Mouse (Mus musculus): ENCODE measurements at regions not wholly inside any gene's neighbourhood (a gene's known extent, or its start where the extent isn't known, plus 50 kb on each side); places are given as distances from the start of the nearest gene placed in this dataset.
A peak's percentile ranks its signal among the peaks of the same experiment; 100 is the strongest.

- H3K4me2 ChIP-seq (ENCODE audit: low read length): no peak overlapping the region
- H3K4me1 ChIP-seq (replicated peaks; ENCODE audit: control insufficient read depth, insufficient read depth, low read length): peaks cover 7% of the 10 kb centered on the region
- H3K27me3 ChIP-seq (replicated peaks; ENCODE audit: control insufficient read depth, insufficient read depth, low read length): no peaks in the 10 kb centered on the region
- DNase-seq (ENCODE audit: low spot score) (no peak), ATAC-seq (replicated peaks; ENCODE audit: low FRiP score, low TSS enrichment, low read depth) (no peak)
- no peak overlapping the region for H3K9ac ChIP-seq (ENCODE audit: low read length)
- H3K36me3 ChIP-seq (ENCODE audit: control insufficient read depth, insufficient read depth, low read length): no peaks in the 10 kb centered on the region
- no peak overlapping the region for H3K27ac ChIP-seq (ENCODE audit: low read depth)
- no peaks in the 10 kb centered on the region for H3K9me3 ChIP-seq (ENCODE audit: control insufficient read depth, low read length)
- 47% methylated on average over 31 of the region's 31 CpGs for WGBS
- H3K4me3 ChIP-seq (ENCODE audit: low read depth, low read length): no peak overlapping the region
These were observed 493.4 kb upstream of the Mki67 start for GRCm38 (mm10) chr7:136209299-136210171.

DNA sequence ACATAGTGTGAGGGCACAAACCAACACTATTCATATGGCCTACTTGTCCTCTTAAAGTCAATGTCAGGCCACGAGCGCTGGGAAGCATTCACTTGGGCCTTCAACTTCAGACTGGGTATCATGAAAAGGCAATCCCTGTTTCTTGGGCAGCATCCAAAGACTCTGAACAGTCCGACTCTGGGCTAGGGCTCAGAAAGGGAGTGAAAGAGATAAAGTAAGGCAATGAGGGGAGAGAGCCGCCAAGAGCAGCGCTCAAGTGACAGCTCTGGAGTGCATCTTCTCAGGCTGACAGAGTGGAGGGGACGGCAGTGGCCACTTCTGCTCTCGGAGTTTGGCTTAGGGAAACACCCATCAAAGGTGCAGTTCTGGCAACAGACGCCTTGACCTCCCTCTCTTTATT lies 496.3 kb upstream of the Mki67 start:
- Histone ChIP-seq H3K9me3 (ENCODE audit: control insufficient read depth, low read length) (no peaks in the 10 kb centered on the region), H3K4me2 (ENCODE audit: low read length) (no peak overlapping the region), H3K27ac (ENCODE audit: low read depth) (no peak overlapping the region), H3K36me3 (ENCODE audit: control insufficient read depth, insufficient read depth, low read length) (no peaks in the 10 kb centered on the region), H3K9ac (ENCODE audit: low read length) (no peak overlapping the region), H3K27me3 (replicated peaks; ENCODE audit: control insufficient read depth, insufficient read depth, low read length) (no peaks in the 10 kb centered on the region), H3K4me1 (replicated peaks; ENCODE audit: control insufficient read depth, insufficient read depth, low read length) (peaks cover 7% of the 10 kb centered on the region), H3K4me3 (ENCODE audit: low read depth, low read length) (no peak overlapping the region)
- ATAC-seq (replicated peaks; ENCODE audit: low FRiP score, low TSS enrichment, low read depth): no peak
- DNase-seq (ENCODE audit: low spot score): no peak
- WGBS: 43% methylated on average over 8 of the region's 8 CpGs

DNA sequence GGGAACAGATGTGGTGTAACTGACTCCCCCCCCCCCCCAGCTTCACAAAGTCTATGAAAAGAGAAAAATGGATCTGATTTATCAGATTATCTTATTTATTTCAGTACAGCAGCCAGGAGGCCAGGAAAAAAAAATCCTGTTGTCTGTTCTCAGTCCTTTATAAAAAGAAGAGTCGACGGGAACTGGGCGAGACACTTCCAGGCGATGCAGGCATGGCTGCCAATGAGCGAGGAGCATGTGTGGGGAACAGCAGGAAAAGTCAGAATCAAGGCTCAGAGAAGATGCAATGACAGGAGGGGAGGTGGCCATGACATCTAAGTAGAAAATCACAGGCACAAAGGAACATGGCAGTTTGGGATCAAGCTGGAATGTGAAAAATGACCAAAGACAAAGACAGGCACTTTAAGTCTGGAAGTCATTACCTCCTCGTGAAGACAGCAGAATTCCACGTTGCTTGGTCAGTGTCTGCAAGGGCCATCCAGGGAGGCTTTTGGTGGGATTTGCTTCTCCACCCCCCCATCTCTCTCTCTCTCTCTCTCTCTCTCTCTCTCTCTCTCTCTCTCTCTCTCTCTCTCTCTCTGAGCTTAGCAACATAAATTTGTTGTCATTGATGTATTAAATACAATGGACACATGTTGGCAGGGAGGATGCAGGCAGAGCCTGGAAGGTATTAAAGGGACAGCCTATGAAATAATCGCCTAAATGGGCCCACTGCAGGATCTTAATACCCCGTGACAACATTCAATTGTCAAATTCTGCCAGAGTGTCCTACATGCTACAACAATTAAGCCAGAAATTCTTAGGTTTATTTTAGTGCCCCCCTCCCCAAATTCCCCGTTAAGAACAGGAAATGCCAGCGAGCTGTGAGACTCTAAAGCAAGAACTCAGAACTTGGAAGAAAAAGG lies 497.1 kb upstream of the Mki67 start:
- Histone ChIP-seq H3K36me3 (ENCODE audit: control insufficient read depth, insufficient read depth, low read length) (no peaks in the 10 kb centered on the region), H3K4me3 (ENCODE audit: low read depth, low read length) (no peak overlapping the region), H3K27ac (ENCODE audit: low read depth) (no peak overlapping the region), H3K4me1 (replicated peaks; ENCODE audit: control insufficient read depth, insufficient read depth, low read length) (peaks cover 7% of the 10 kb centered on the region), H3K9ac (ENCODE audit: low read length) (no peak overlapping the region), H3K4me2 (ENCODE audit: low read length) (no peak overlapping the region), H3K9me3 (ENCODE audit: control insufficient read depth, low read length) (no peaks in the 10 kb centered on the region), H3K27me3 (replicated peaks; ENCODE audit: control insufficient read depth, insufficient read depth, low read length) (no peaks in the 10 kb centered on the region)
- WGBS: 50% methylated on average over 11 of the region's 11 CpGs
- ATAC-seq (replicated peaks; ENCODE audit: low FRiP score, low TSS enrichment, low read depth): no peak
- DNase-seq (ENCODE audit: low spot score): no peak

DNA sequence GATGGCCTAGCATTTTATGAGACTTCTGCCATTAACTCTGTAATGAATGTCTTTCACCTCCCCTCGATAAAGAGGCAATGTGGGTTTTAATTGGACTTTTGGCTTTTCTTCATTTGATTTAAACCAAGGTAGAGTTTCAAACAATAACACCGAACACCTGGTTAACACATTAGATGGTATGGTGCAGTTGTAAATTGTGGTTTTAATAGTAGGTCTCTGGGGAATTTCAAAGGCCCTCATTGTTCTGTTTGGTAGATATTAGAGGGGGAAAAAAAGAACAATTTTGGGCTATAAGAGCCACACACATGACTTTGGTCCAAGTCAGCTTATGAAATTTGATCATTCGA lies 497.8 kb upstream of the Mki67 start:
- WGBS: 68% methylated on average over 3 of the region's 3 CpGs
- Histone ChIP-seq H3K27me3 (replicated peaks; ENCODE audit: control insufficient read depth, insufficient read depth, low read length) (no peaks in the 10 kb centered on the region), H3K4me1 (replicated peaks; ENCODE audit: control insufficient read depth, insufficient read depth, low read length) (peaks cover 7% of the 10 kb centered on the region), H3K4me2 (ENCODE audit: low read length) (no peak overlapping the region), H3K9me3 (ENCODE audit: control insufficient read depth, low read length) (no peaks in the 10 kb centered on the region), H3K4me3 (ENCODE audit: low read depth, low read length) (no peak overlapping the region), H3K9ac (ENCODE audit: low read length) (no peak overlapping the region), H3K27ac (ENCODE audit: low read depth) (no peak overlapping the region), H3K36me3 (ENCODE audit: control insufficient read depth, insufficient read depth, low read length) (no peaks in the 10 kb centered on the region)
- ATAC-seq (replicated peaks; ENCODE audit: low FRiP score, low TSS enrichment, low read depth) (no peak), DNase-seq (ENCODE audit: low spot score) (no peak)

- Histone ChIP-seq H3K27ac (ENCODE audit: low read depth) (no peak overlapping the region), H3K4me3 (ENCODE audit: low read depth, low read length) (no peak overlapping the region), H3K4me2 (ENCODE audit: low read length) (no peak overlapping the region), H3K27me3 (replicated peaks; ENCODE audit: control insufficient read depth, insufficient read depth, low read length) (no peaks in the 10 kb centered on the region), H3K4me1 (replicated peaks; ENCODE audit: control insufficient read depth, insufficient read depth, low read length) (peaks cover 7% of the 10 kb centered on the region), H3K9ac (ENCODE audit: low read length) (no peak overlapping the region), H3K9me3 (ENCODE audit: control insufficient read depth, low read length) (no peaks in the 10 kb centered on the region), H3K36me3 (ENCODE audit: control insufficient read depth, insufficient read depth, low read length) (no peaks in the 10 kb centered on the region)
- DNase-seq (ENCODE audit: low spot score): no peak
- 72% methylated on average over 4 of the region's 4 CpGs for WGBS
- ATAC-seq (replicated peaks; ENCODE audit: low FRiP score, low TSS enrichment, low read depth): no peak
These were observed 498.3 kb upstream of the Mki67 start for GRCm38 (mm10) chr7:136214415-136214814.

- no peak overlapping the region for H3K9ac ChIP-seq (ENCODE audit: low read length)
- H3K27ac ChIP-seq (ENCODE audit: low read depth): no peak overlapping the region; the same call in 1 of the 2 replicates
- H3K36me3 ChIP-seq (ENCODE audit: control insufficient read depth, insufficient read depth, low read length): no peaks in the 10 kb centered on the region
- no peaks in the 10 kb centered on the region for H3K9me3 ChIP-seq (ENCODE audit: control insufficient read depth, low read length)
- no peak overlapping the region for H3K4me2 ChIP-seq (ENCODE audit: low read length)
- ATAC-seq (replicated peaks; ENCODE audit: low FRiP score, low TSS enrichment, low read depth) (no peak), DNase-seq (ENCODE audit: low spot score) (no peak)
- H3K27me3 ChIP-seq (replicated peaks; ENCODE audit: control insufficient read depth, insufficient read depth, low read length): no peaks in the 10 kb centered on the region
- H3K4me3 ChIP-seq (ENCODE audit: low read depth, low read length): no peak overlapping the region
- peaks cover 11% of the 10 kb centered on the region for H3K4me1 ChIP-seq (replicated peaks; ENCODE audit: control insufficient read depth, insufficient read depth, low read length)
These were observed 500.6 kb upstream of the Mki67 start for GRCm38 (mm10) chr7:136216734-136217133.

- Histone ChIP-seq H3K4me3 (ENCODE audit: low read depth, low read length) (no peak overlapping the region), H3K9me3 (ENCODE audit: control insufficient read depth, low read length) (no peaks in the 10 kb centered on the region), H3K27ac (ENCODE audit: low read depth) (no peak overlapping the region), H3K9ac (ENCODE audit: low read length) (no peak overlapping the region), H3K36me3 (ENCODE audit: control insufficient read depth, insufficient read depth, low read length) (no peaks in the 10 kb centered on the region), H3K27me3 (replicated peaks; ENCODE audit: control insufficient read depth, insufficient read depth, low read length) (no peaks in the 10 kb centered on the region), H3K4me2 (ENCODE audit: low read length) (no peak overlapping the region), H3K4me1 (replicated peaks; ENCODE audit: control insufficient read depth, insufficient read depth, low read length) (peaks cover 8% of the 10 kb centered on the region)
- DNase-seq (ENCODE audit: low spot score) (peak; percentile 58), ATAC-seq (replicated peaks; ENCODE audit: low FRiP score, low TSS enrichment, low read depth) (peak; percentile 60; the same call in 1 of the 2 replicates)
- WGBS: 33% methylated on average over 14 of the region's 14 CpGs
These were observed 503.5 kb upstream of the Mki67 start for GRCm38 (mm10) chr7:136219564-136220244.

- WGBS: 66% methylated on average over 5 of the region's 5 CpGs
- H3K4me2 ChIP-seq (ENCODE audit: low read length): no peak overlapping the region
- H3K9ac ChIP-seq (ENCODE audit: low read length): no peak overlapping the region
- H3K36me3 ChIP-seq (ENCODE audit: control insufficient read depth, insufficient read depth, low read length): no peaks in the 10 kb centered on the region
- no peak overlapping the region for H3K4me3 ChIP-seq (ENCODE audit: low read depth, low read length)
- H3K9me3 ChIP-seq (ENCODE audit: control insufficient read depth, low read length): no peaks in the 10 kb centered on the region
- no peak overlapping the region for H3K27ac ChIP-seq (ENCODE audit: low read depth)
- ATAC-seq (replicated peaks; ENCODE audit: low FRiP score, low TSS enrichment, low read depth): no peak
- H3K27me3 ChIP-seq (replicated peaks; ENCODE audit: control insufficient read depth, insufficient read depth, low read length): no peaks in the 10 kb centered on the region
- peaks cover 8% of the 10 kb centered on the region for H3K4me1 ChIP-seq (replicated peaks; ENCODE audit: control insufficient read depth, insufficient read depth, low read length)
- DNase-seq (ENCODE audit: low spot score): no peak
These were observed 504.3 kb upstream of the Mki67 start for GRCm38 (mm10) chr7:136220245-136221167.

Measured in intestine, embryonic 14.5 days (tissue).